Mouse (Mus musculus): ENCODE results near the gene Nrcam. TPM values are rescaled to one million over a fixed set of nuclear protein-coding genes. Genes with fewer than 3 reads are reported as not detected.

The Nrcam gene
- polyA plus RNA-seq, 1 experiment from 2014 or later, result 133 TPM

GRCm38 (mm10) chr12:44501807-44502487 is 173.3 kb downstream of the Nrcam start:
- peak; percentile 33; the same call in 1 of the 2 replicates for ATAC-seq (ENCODE audit: low FRiP score)
- WGBS, result 68% methylated on average over 5 of the region's 5 CpGs
- H3K27ac ChIP-seq, result peak overlapping the region; percentile 30; the same call in 1 of the 2 replicates

GRCm38 (mm10) chr12:44503737-44504136 is 175.1 kb downstream of the Nrcam start:
- Histone ChIP-seq H3K27ac (no peak overlapping the region), H3K9ac (no peak overlapping the region), H3K27me3 (no peaks in the 10 kb centered on the region), H3K4me3 (no peak overlapping the region), H3K4me2 (no peak overlapping the region), H3K9me3 (no peaks in the 10 kb centered on the region), H3K4me1 (replicated peaks) (peaks cover 22% of the 10 kb centered on the region), H3K36me3 (no peaks in the 10 kb centered on the region)
- ATAC-seq (ENCODE audit: low FRiP score), result no peak
- 90% methylated on average over 4 of the region's 4 CpGs for WGBS

More at GRCm38 (mm10) chr12:44501807-44502487, 173.3 kb downstream of the Nrcam start:
- Histone ChIP-seq H3K27me3 (no peaks in the 10 kb centered on the region), H3K4me1 (replicated peaks) (peaks cover 32% of the 10 kb centered on the region), H3K36me3 (no peaks in the 10 kb centered on the region), H3K9ac (no peak overlapping the region), H3K4me3 (no peak overlapping the region), H3K4me2 (no peak overlapping the region), H3K9me3 (no peaks in the 10 kb centered on the region)

- no peak for ATAC-seq (ENCODE audit: low FRiP score)
- H3K4me1 ChIP-seq (replicated peaks), result peaks cover 9% of the 10 kb centered on the region
- 0 out of 2 replicates have a peak overlapping the region, but pooled peaks have one; percentile 35 for H3K27ac ChIP-seq
- no peak overlapping the region for H3K9ac ChIP-seq
- H3K9me3 ChIP-seq, result no peaks in the 10 kb centered on the region
- H3K36me3 ChIP-seq, result no peaks in the 10 kb centered on the region
- no peak overlapping the region for H3K4me2 ChIP-seq
- 75% methylated on average over 3 of the region's 3 CpGs for WGBS
- no peak overlapping the region for H3K4me3 ChIP-seq
- no peaks in the 10 kb centered on the region for H3K27me3 ChIP-seq
These were observed 179.9 kb downstream of the Nrcam start for GRCm38 (mm10) chr12:44508635-44509034.

GRCm38 (mm10) chr12:44509406-44510104 is 180.9 kb downstream of the Nrcam start:
- ATAC-seq (ENCODE audit: low FRiP score), result no peak
- peaks cover 9% of the 10 kb centered on the region for H3K4me1 ChIP-seq (replicated peaks)
- no peak overlapping the region for H3K4me2 ChIP-seq
- H3K9me3 ChIP-seq, result no peaks in the 10 kb centered on the region
- H3K9ac ChIP-seq, result no peak overlapping the region
- WGBS, result 53% methylated on average over 4 of the region's 4 CpGs
- H3K36me3 ChIP-seq, result no peaks in the 10 kb centered on the region
- H3K27me3 ChIP-seq, result no peaks in the 10 kb centered on the region
- H3K27ac ChIP-seq, result peak overlapping the region; percentile 35; the same call in 1 of the 2 replicates
- H3K4me3 ChIP-seq, result no peak overlapping the region

- no peaks in the 10 kb centered on the region for H3K9me3 ChIP-seq
- H3K27ac ChIP-seq, result no peak overlapping the region
- no peak overlapping the region for H3K4me2 ChIP-seq
- no peak overlapping the region for H3K4me3 ChIP-seq
- ATAC-seq (ENCODE audit: low FRiP score), result peak; percentile 38; the same call in 1 of the 2 replicates
- no peaks in the 10 kb centered on the region for H3K36me3 ChIP-seq
- H3K9ac ChIP-seq, result no peak overlapping the region
- H3K27me3 ChIP-seq, result no peaks in the 10 kb centered on the region
- H3K4me1 ChIP-seq (replicated peaks), result peaks cover 12% of the 10 kb centered on the region
- 70% methylated on average over 4 of the region's 4 CpGs for WGBS
These were observed 186.4 kb downstream of the Nrcam start for GRCm38 (mm10) chr12:44515066-44515465.

- Histone ChIP-seq H3K9me3 (no peaks in the 10 kb centered on the region), H3K27me3 (no peaks in the 10 kb centered on the region), H3K4me1 (replicated peaks) (peaks cover 13% of the 10 kb centered on the region), H3K36me3 (no peaks in the 10 kb centered on the region), H3K27ac (no peak overlapping the region), H3K4me2 (no peak overlapping the region), H3K4me3 (no peak overlapping the region), H3K9ac (no peak overlapping the region)
- 24% methylated on average over 7 of the region's 7 CpGs for WGBS
- ATAC-seq (ENCODE audit: low FRiP score), result peak; percentile 47; the same call in 1 of the 2 replicates
These were observed 190.9 kb downstream of the Nrcam start for GRCm38 (mm10) chr12:44519440-44520141.

GRCm38 (mm10) chr12:44521496-44521895 is 192.8 kb downstream of the Nrcam start:
- Histone ChIP-seq H3K9ac (no peak overlapping the region), H3K27ac (no peak overlapping the region), H3K27me3 (no peaks in the 10 kb centered on the region), H3K36me3 (no peaks in the 10 kb centered on the region), H3K9me3 (no peaks in the 10 kb centered on the region), H3K4me2 (no peak overlapping the region), H3K4me1 (replicated peaks) (peaks cover 12% of the 10 kb centered on the region), H3K4me3 (no peak overlapping the region)
- ATAC-seq (ENCODE audit: low FRiP score), result no peak
- WGBS, result 68% methylated on average over 3 of the region's 3 CpGs

GRCm38 (mm10) chr12:44524621-44525565 is 196.2 kb downstream of the Nrcam start:
- H3K9me3 ChIP-seq, result no peaks in the 10 kb centered on the region
- 72% methylated on average over 8 of the region's 8 CpGs for whole genome bisulfite sequencing
- ATAC-seq (ENCODE audit: low FRiP score), result no peak
- no peak overlapping the region for H3K27ac ChIP-seq
- H3K4me1 ChIP-seq (replicated peaks), result peaks cover 14% of the 10 kb centered on the region
- H3K4me3 ChIP-seq, result no peak overlapping the region
- H3K4me2 ChIP-seq, result no peak overlapping the region
- H3K27me3 ChIP-seq, result no peaks in the 10 kb centered on the region
- H3K9ac ChIP-seq, result no peak overlapping the region
- H3K36me3 ChIP-seq, result no peaks in the 10 kb centered on the region

- Histone ChIP-seq H3K27ac (no peak overlapping the region), H3K4me2 (no peak overlapping the region), H3K36me3 (no peaks in the 10 kb centered on the region), H3K4me1 (replicated peaks) (peaks cover 36% of the 10 kb centered on the region), H3K27me3 (no peaks in the 10 kb centered on the region), H3K9ac (no peak overlapping the region), H3K9me3 (no peaks in the 10 kb centered on the region), H3K4me3 (no peak overlapping the region)
- ATAC-seq (ENCODE audit: low FRiP score), result no peak
- 47% methylated on average over 11 of the region's 11 CpGs for WGBS
These were observed 199.8 kb downstream of the Nrcam start for GRCm38 (mm10) chr12:44528391-44529016.

- no peak overlapping the region for H3K9ac ChIP-seq
- H3K4me2 ChIP-seq, result peak overlapping the region; percentile 35
These were observed 203.8 kb downstream of the Nrcam start for GRCm38 (mm10) chr12:44532337-44533113.

More at GRCm38 (mm10) chr12:44532337-44533113, 203.8 kb downstream of the Nrcam start:
- peaks cover 59% of the 10 kb centered on the region for H3K4me1 ChIP-seq (replicated peaks)
- WGBS, result 47% methylated on average over 19 of the region's 19 CpGs
- no peaks in the 10 kb centered on the region for H3K9me3 ChIP-seq
- no peak overlapping the region for H3K4me3 ChIP-seq
- ATAC-seq (ENCODE audit: low FRiP score), result 0 out of 2 replicates have a peak, but pooled peaks have one; percentile 18
- no peaks in the 10 kb centered on the region for H3K27me3 ChIP-seq
- H3K27ac ChIP-seq, result peak overlapping the region; percentile 71
- no peaks in the 10 kb centered on the region for H3K36me3 ChIP-seq
